Mouse (Mus musculus) midbrain, embryonic 11.5 days (tissue): ENCODE data around the gene Ablim1. TPM values are rescaled to one million over a fixed set of nuclear protein-coding genes. Genes with fewer than 3 reads are reported as not detected.

Source experiments
- ATAC-seq: fragments of 200-750 bp; cut with Nextera tagmentation; 2 replicates; pipeline ENCODE4 v1.8.0; 2017; ENCODE audit warnings: moderate TSS enrichment, moderate library complexity; ENCODE audit not compliant: low FRiP score
- DNase-seq: peaks from one replicate; pipeline ENCODE4 v3.0.0; 2015; ENCODE audit warnings: low spot score; ENCODE audit errors: missing footprints
- H3K27ac ChIP-seq: fragments of 300-500 bp; sonication (generic); 2 replicates; pipeline ENCODE4 v1.5.1; 2014; ENCODE audit warnings: low read depth, low read length
- H3K27me3 ChIP-seq: fragments of 300-500 bp; sonication (generic); 2 replicates; pipeline ENCODE4 v1.6.1; 2014; ENCODE audit warnings: mild to moderate bottlenecking, low read length, moderate library complexity, mixed read lengths; ENCODE audit not compliant: control insufficient read depth, insufficient read depth
- H3K36me3 ChIP-seq: fragments of 300-500 bp; sonication (generic); 2 replicates; pipeline ENCODE4 v1.6.1; 2014; ENCODE audit warnings: mild to moderate bottlenecking, low read length, moderate library complexity, mixed read lengths; ENCODE audit not compliant: control insufficient read depth, insufficient read depth
- H3K4me1 ChIP-seq: fragments of 300-500 bp; sonication (generic); 2 replicates; pipeline ENCODE4 v1.6.1; 2014; ENCODE audit warnings: low read length; ENCODE audit not compliant: control insufficient read depth, insufficient read depth
- H3K4me2 ChIP-seq: fragments of 300-500 bp; sonication (generic); 2 replicates; pipeline ENCODE4 v1.6.1; 2014; ENCODE audit warnings: mild to moderate bottlenecking, moderate library complexity
- H3K4me3 ChIP-seq: fragments of 300-500 bp; sonication (generic); 2 replicates; pipeline ENCODE4 v1.5.1; 2014; ENCODE audit warnings: low read depth, low read length
- H3K9ac ChIP-seq: fragments of 300-500 bp; sonication (generic); 2 replicates; pipeline ENCODE4 v1.6.1; 2014; ENCODE audit warnings: low read length
- H3K9me3 ChIP-seq: fragments of 300-500 bp; sonication (generic); 2 replicates; pipeline ENCODE4 v1.6.1; 2016; ENCODE audit warnings: low read length; ENCODE audit not compliant: control insufficient read depth
- WGBS: fragments of 180-500 bp; shearing (Covaris S2); extraction: QIAGEN DNeasy Blood & Tissue Kit; methylation state at CpG from one replicate; pipeline ENCODE4 v1.1.7; 2014; 5-methylcytosine and 5-hydroxymethylcytosine counted together
- polyA plus RNA-seq: library from polyadenylated mRNA; unstranded; fragments of >200 nt; fragmentation: Nextera tagmentation; extraction: Ambion mirVana; gene quantifications from 2 replicates; pipeline ENCODE4 v1.2.1, GENCODE M21; 2014

Gene Ablim1
- polyA plus RNA-seq, 1 experiment from 2014 or later, result 18.3 TPM

DNA sequence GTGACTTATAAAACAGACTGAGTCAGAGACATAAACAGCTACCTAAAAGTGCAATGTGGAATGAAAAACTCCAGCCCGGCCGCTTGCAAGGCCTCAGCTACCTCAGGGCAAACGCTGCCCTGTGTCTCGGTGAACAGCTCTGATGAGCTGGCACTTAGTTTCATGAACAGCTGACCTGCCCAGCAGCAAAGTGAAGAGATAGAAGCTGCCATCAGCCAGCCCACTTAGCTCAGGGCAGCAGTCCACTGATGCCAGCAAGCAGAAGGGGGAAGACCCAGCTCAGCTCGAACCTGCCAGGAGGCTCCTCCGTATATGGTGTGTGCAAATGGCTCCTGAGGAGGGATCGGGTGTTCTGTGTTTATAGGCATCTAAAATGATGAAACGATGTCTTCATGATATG lies 67.5 kb downstream of the Ablim1 start:
- Histone ChIP-seq H3K4me1 (no peaks in the 10 kb centered on the region), H3K4me3 (no peak overlapping the region), H3K9ac (no peak overlapping the region), H3K27me3 (no peaks in the 10 kb centered on the region), H3K9me3 (no peaks in the 10 kb centered on the region), H3K36me3 (no peaks in the 10 kb centered on the region), H3K27ac (no peak overlapping the region), H3K4me2 (no peak overlapping the region)
- ATAC-seq (no peak), DNase-seq (no peak)
- whole genome bisulfite sequencing, result 94% methylated on average over 8 of the region's 8 CpGs

DNA sequence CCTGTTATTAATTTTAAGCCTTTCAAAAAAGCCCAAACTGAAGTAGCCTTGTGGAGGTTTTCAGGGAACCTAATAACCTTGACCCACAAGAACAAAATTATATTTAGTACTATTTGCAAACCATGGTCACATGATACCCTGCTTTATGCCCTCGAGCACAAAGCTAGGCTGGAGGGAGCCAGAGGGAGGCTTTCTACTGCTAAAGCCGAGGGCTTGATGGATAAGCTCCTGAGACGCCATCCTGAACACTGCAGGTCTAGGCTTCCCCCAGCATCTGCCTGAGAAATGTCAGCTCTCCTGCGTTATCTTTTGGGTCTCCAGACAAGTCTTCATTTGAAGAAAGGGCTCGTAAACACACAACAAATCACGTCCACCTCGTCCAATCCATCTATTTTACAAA lies 70.4 kb downstream of the Ablim1 start:
- Histone ChIP-seq H3K27ac (no peak overlapping the region), H3K4me2 (no peak overlapping the region), H3K9me3 (no peaks in the 10 kb centered on the region), H3K36me3 (no peaks in the 10 kb centered on the region), H3K9ac (no peak overlapping the region), H3K4me3 (no peak overlapping the region), H3K4me1 (no peaks in the 10 kb centered on the region), H3K27me3 (no peaks in the 10 kb centered on the region)
- ATAC-seq (no peak), DNase-seq (no peak)
- 80% methylated on average over 7 of the region's 7 CpGs for WGBS

DNA sequence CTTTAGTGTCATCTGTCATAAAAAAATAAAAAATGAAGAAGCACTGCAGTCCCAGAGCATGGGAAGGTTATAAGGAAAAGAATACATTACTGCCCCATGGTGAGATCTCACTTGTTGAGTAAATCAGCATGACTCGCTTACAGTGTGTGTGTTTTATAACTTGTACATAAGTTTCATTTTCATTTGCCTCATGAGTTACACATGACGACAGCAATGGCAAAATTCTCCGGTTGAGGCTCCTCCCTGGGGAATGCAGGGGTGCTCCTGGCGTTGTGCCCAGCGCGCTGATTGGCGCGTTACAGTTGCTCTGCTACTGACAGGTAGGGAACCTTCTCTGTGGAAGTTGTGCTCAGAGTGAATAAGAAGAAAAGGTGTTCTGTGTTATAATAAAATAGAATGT lies 71.1 kb downstream of the Ablim1 start:
- WGBS, result 91% methylated on average over 8 of the region's 8 CpGs

DNA sequence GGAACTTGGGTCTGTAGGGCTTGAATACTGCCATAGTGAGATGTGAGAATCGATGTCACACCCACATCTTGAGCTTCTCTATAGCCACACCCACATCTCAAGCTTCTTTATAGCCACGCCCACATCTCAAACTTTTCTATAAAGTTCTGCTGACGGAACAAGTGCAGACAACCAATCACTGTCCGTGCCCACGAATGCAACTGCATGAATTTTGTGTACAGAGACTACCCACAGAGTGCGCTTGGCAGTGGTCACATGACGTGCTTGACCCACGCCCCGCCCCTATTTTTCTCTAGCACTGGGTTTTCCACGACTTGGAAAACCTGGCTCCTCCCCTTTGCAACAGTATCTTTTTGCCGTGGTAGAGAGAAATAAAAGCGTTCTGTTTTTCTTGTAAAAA lies 71.5 kb downstream of the Ablim1 start:
- no peaks in the 10 kb centered on the region for H3K36me3 ChIP-seq
- no peaks in the 10 kb centered on the region for H3K4me1 ChIP-seq
- DNase-seq, result no peak
- H3K27ac ChIP-seq, result no peak overlapping the region
- no peaks in the 10 kb centered on the region for H3K9me3 ChIP-seq
- no peak overlapping the region for H3K9ac ChIP-seq
- no peaks in the 10 kb centered on the region for H3K27me3 ChIP-seq
- H3K4me3 ChIP-seq, result no peak overlapping the region
- no peak overlapping the region for H3K4me2 ChIP-seq
- no peak for ATAC-seq
- 82% methylated on average over 12 of the region's 12 CpGs for WGBS

More for the DNA sequence above, 71.1 kb downstream of the Ablim1 start:
- Histone ChIP-seq H3K27ac (no peak overlapping the region), H3K4me1 (no peaks in the 10 kb centered on the region), H3K9me3 (no peaks in the 10 kb centered on the region), H3K4me3 (no peak overlapping the region), H3K9ac (no peak overlapping the region), H3K27me3 (no peaks in the 10 kb centered on the region), H3K36me3 (no peaks in the 10 kb centered on the region), H3K4me2 (no peak overlapping the region)
- ATAC-seq, result no peak
- DNase-seq, result no peak

- no peak overlapping the region for H3K27ac ChIP-seq
- no peak overlapping the region for H3K4me3 ChIP-seq
- no peaks in the 10 kb centered on the region for H3K36me3 ChIP-seq
- no peaks in the 10 kb centered on the region for H3K4me1 ChIP-seq
- no peaks in the 10 kb centered on the region for H3K27me3 ChIP-seq
- 85% methylated on average over 10 of the region's 10 CpGs for WGBS
- DNase-seq (no peak), ATAC-seq (no peak)
- no peaks in the 10 kb centered on the region for H3K9me3 ChIP-seq
- H3K4me2 ChIP-seq, result no peak overlapping the region
- no peak overlapping the region for H3K9ac ChIP-seq
Observed at GRCm38 (mm10) chr19:57241363-57242192, 73.1 kb downstream of the Ablim1 start.

- 85% methylated on average over 6 of the region's 6 CpGs for WGBS
- no peak overlapping the region for H3K4me3 ChIP-seq
- H3K9ac ChIP-seq, result no peak overlapping the region
- no peak for ATAC-seq
- H3K27me3 ChIP-seq, result no peaks in the 10 kb centered on the region
- DNase-seq, result no peak
- no peaks in the 10 kb centered on the region for H3K4me1 ChIP-seq
- H3K9me3 ChIP-seq, result no peaks in the 10 kb centered on the region
- no peaks in the 10 kb centered on the region for H3K36me3 ChIP-seq
- no peak overlapping the region for H3K4me2 ChIP-seq
- no peak overlapping the region for H3K27ac ChIP-seq
Observed at GRCm38 (mm10) chr19:57240259-57240658, 74.5 kb downstream of the Ablim1 start.

GRCm38 (mm10) chr19:57239176-57239784 lies 75.4 kb downstream of the Ablim1 start:
- no peak for DNase-seq
- no peaks in the 10 kb centered on the region for H3K27me3 ChIP-seq
- H3K36me3 ChIP-seq, result no peaks in the 10 kb centered on the region
- ATAC-seq, result no peak
- H3K9ac ChIP-seq, result no peak overlapping the region
- H3K27ac ChIP-seq, result no peak overlapping the region
- no peaks in the 10 kb centered on the region for H3K9me3 ChIP-seq
- no peak overlapping the region for H3K4me2 ChIP-seq
- H3K4me1 ChIP-seq, result no peaks in the 10 kb centered on the region
- 81% methylated on average over 11 of the region's 11 CpGs for WGBS
- H3K4me3 ChIP-seq, result no peak overlapping the region

- H3K4me3 ChIP-seq, result no peak overlapping the region
- no peak overlapping the region for H3K27ac ChIP-seq
- no peaks in the 10 kb centered on the region for H3K9me3 ChIP-seq
- DNase-seq, result no peak
- H3K9ac ChIP-seq, result no peak overlapping the region
- no peaks in the 10 kb centered on the region for H3K27me3 ChIP-seq
- no peaks in the 10 kb centered on the region for H3K36me3 ChIP-seq
- 77% methylated on average over 7 of the region's 7 CpGs for WGBS
- no peak overlapping the region for H3K4me2 ChIP-seq
- no peaks in the 10 kb centered on the region for H3K4me1 ChIP-seq
- no peak for ATAC-seq
Observed at GRCm38 (mm10) chr19:57238461-57238860, 76.3 kb downstream of the Ablim1 start.

DNA sequence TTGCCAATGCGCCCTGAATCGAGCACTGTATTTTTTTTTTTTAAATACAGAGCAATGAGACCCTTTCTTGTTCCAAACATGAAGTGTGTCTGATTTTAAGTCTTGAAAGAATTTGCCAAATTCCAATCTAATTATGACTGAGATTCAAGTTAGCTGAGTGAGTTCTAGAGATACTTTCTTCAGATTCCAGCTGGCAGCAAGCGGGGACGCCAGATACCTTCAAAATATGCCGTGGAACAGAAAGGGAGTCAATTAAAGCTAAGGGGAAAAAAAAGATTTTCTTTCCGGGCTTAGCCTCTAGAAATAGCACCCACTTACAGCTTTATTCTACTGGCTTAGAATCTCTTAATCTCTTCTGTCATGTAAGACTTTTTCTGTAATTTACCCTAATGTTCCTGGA lies 77.2 kb downstream of the Ablim1 start:
- no peak for ATAC-seq
- Histone ChIP-seq H3K27me3 (no peaks in the 10 kb centered on the region), H3K27ac (no peak overlapping the region), H3K4me3 (no peak overlapping the region), H3K9me3 (no peaks in the 10 kb centered on the region), H3K4me2 (no peak overlapping the region), H3K36me3 (no peaks in the 10 kb centered on the region), H3K4me1 (no peaks in the 10 kb centered on the region), H3K9ac (no peak overlapping the region)
- WGBS, result 82% methylated on average over 6 of the region's 6 CpGs
- no peak for DNase-seq
